Mouse (Mus musculus) 3T3-L1 (cell line): ENCODE results near the gene Mypn.

Experiments
- DNase-seq: peaks from one replicate; pipeline ENCODE4 v3.0.0-alpha.2; 2015; ENCODE audit warnings: low read depth, low spot score

Mypn gene

GRCm38 (mm10) chr10:63113716-63114360, 89.9 kb downstream of the Mypn start:
- DNase-seq = no peak

GRCm38 (mm10) chr10:63113027-63113604, 90.6 kb downstream of the Mypn start:
- DNase-seq = peak; percentile 49

GRCm38 (mm10) chr10:63100657-63101056, 103.1 kb downstream of the Mypn start:
- DNase-seq = no peak

GRCm38 (mm10) chr10:63099941-63100562, 103.7 kb downstream of the Mypn start:
- no peak for DNase-seq

DNA sequence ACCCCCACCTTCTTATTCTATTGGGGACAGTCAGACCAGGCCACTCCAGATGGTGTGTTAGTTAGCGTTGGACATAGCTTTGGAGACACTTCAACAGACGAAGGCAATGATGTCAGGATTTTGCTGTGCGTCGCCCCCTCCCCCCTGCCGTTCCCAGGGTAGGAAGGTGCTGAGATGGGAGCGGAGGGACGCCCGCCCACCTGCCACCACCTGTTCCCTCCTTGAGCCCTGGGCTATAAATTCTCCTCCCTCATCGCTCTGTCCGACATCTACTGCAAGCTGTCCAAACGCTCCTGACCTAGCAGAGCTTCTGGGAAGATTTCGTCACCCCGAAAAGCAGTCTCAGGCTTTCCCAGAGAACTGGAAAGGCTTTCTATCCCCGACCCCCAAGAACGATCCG, 104.2 kb downstream of the Mypn start, which contains the start of gene Atoh7:
TSS of gene Atoh7 (plus strand) at position 131 of the 400 bp plus-strand sequence.
- DNase-seq = no peak

DNA sequence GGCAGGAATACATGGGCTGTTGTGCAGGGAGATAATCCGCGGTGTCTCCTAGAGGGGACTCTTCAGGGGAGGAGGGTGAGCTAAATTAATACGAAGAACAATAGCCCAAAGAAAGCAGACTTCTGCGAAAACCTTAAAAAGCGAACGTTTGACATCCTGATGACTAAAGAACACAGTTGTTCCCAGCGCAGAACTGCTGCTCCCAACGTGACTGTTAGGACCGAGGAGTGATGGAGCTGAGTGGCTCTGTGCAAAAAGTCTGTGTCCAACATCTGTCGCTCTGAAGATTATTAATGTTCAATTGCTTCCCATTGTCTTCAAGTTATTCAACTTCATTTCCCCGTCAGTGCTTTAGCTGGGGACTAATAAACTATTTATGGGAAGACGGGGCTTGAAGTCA, 105.6 kb downstream of the Mypn start:
- DNase-seq = no peak

DNA sequence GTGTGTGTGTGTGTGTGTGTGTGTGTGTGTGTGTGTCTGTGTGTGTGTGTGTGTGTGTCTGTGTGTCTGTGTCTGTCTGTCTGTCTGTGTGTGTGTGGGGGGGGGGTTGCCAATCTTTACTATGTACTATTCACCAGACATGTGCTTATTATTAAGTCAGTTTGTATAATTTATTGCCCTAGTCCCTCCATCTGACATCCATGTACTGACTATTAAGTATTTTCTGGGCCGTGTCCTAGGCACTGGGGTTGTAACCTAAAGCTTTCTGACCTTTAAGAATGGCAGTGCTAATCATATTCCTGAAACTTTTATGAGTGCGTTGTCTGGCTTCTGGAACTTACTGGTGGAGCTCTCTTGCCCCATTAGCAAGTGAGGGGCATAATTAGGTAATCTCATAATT, 107.0 kb downstream of the Mypn start:
- no peak for DNase-seq

DNA sequence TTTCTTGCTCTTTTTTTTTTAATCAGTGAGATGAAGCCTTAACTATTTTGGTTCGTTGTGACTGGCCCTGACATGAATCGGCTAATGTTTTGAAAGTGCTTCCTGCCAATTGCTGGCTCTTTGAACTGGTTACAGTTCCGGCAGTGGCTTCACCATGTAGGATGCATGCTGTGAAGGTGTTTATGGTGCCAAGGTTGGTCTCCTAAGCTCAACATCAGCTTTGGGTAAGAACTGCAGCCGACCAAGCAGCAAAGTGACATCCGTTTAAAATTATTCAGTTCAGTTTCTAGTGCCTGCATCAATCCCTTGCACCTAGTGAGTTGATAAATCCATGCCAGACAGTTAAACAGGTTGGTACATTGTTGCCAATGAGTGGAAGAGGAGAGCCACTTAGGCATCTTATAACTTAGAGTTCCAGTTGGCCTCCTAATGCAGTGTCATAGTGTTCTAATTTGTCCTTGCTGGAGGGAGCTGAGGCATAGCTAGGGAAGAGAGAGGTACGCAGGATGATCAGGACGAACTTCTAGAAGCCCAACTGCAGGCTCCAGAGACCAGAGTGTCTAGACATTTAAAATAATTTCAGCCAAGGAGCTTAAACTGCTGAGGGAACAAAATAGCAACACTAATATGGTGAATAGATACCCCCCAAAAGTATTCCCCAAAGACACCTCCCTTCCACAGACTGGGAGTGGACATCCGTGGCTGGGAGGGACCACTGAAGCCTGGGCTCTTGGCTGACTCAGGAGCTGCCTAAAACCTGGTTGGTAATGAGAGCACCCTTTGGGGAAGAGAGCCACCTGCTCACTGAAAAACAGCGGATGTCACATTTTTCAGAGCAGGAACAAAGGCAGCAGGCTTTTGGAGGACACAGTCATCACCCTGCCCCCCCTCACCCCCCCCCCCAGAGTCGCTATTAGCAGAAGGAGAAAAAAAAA, 110.9 kb downstream of the Mypn start:
- no peak for DNase-seq

DNA sequence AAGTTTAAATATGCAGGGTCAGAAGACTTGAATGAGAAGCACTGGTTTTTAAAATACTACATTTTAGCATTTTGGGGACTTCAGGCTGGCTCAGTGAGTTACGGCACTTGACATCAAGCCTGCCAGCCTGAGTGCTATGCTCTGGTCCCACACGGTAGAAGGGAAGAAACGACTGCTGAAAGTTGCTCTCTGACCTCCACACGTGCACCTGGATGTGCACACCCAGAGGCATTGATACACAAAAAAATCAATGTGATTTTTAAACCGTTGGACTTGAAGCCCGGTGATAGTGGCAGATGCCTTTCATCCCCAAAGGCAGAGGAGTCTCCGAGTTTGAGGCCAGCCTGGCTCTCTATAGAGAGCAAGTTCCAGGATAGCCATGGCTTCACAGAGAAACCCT, 111.8 kb downstream of the Mypn start:
- DNase-seq = no peak

GRCm38 (mm10) chr10:63089758-63090571, 113.8 kb downstream of the Mypn start:
- DNase-seq = no peak

DNA sequence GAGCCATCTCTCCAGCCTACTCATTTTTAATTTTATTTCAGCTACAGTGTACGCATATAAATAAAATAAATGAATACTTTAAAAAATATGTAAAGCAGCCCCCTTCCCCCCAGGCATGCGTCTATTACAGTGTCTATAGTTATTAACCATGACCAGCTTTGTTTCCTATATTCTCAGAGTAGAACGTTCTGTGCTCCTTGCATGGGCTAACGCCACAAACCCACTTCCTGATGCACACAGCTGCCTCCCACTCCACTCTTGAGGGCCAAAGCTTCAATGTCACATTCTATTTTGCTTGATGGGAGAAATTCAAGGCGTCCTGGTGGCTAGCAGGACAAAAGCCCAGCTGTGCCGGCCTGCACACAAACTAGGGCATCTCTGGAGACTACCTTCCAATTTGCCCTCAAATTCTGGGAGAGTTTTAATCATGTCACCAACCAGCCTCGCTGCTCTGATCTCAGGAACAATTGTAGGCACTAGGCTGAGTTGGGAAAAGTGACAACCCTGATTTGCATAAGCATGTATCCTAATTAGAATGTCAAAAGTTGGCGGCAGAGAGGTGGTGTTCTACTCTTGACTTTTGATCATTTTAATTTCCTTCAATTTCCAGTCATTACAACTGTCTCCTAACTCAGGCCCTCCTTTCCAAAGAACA, 114.5 kb downstream of the Mypn start:
- no peak for DNase-seq

- DNase-seq = no peak
Measured at GRCm38 (mm10) chr10:63086304-63086703, 117.4 kb downstream of the Mypn start.

DNA sequence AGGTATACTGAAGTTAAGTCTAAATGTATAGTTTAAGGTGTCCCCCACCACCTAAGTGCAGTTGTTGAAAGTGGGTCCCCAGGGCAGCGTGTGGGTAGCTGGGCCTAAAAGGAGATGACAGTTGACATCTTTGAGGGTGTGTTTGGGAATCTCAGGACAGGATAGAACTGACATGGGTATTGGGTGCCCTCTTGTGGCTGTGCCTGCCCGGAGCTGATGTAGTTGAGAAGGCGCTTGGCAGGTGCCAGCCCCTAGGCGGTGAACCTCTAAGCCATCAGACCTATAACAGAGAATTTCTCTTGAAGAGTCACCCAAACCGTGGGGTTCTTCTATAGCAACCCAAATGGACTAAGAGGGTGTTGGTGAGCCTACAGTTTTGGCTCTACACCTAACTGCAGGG, 137.8 kb downstream of the Mypn start:
- DNase-seq = peak; percentile 80
